Mouse (Mus musculus): Measurements from ENCODE around the gene Srpk2.
"Not testable (repeated sequence)": the region's sequence is repeated elsewhere in the genome, so short reads cannot be mapped to it uniquely, and the experiment has no call there.

Srpk2 gene

DNA sequence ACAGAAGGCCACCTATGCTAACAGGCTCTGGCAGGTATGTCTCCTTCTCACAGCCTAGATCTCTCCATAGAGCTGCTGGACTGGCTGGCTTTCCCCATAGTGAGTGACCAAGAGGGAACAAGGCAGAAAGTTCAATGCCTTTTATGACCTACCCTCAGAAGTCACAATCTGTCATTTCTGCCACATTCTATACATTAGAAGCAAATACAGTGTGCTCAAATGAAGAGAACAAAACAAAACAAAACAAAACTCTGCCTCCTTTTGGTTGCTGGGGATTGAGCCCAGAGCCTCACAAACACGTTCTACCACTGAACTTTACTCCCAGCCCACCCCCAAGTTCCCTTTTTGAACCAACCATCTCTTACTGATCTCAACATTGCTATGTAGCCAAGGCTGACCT is at the start of gene Srpk2:
Gene Srpk2 (minus strand): TSS at position 101 of the 400 bp plus-strand sequence.
- DNase-seq (ENCODE audit: low spot score): no peak

DNA sequence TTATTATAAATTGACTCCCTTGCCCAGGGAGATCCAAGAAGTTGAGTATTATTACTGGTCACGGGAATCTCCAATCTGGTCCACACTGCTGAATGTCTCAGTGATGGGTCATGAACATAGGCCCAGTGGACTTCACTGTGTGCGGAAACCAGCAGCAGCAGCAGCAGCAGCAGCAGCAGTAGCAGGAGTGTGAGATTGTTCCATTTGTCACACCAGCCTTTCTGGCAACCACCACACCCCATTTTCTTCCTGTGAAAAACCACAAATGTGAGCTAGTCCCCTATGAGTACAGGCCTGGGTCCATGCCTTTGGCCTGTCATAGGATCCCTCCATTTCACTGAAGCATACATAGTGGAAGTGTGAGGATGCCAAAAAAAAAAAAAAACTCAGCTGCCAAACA is 37.5 kb upstream of the Srpk2 start:
- no peak for DNase-seq (ENCODE audit: low spot score)

DNA sequence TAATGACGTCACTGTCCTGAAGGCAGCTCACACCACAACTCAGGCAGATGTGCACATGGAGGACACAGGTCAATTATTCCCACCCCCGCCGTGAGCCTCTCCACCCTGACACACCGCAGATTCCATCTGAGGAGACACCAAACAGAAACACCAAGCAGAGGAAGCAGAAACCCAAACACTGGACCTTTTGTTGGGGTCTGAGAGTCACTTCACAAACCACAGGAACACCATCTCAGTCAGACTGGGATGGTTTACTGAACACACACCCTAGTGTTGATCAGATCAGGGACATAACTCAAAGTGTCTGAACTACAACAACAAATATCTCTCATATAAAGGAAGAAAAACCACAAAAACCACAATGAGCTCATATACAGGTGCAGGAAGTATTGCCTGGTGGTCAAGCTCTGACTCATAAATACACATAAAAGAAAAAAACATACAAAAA is 34.5 kb upstream of the Srpk2 start:
- DNase-seq (ENCODE audit: low spot score): no peak

DNA sequence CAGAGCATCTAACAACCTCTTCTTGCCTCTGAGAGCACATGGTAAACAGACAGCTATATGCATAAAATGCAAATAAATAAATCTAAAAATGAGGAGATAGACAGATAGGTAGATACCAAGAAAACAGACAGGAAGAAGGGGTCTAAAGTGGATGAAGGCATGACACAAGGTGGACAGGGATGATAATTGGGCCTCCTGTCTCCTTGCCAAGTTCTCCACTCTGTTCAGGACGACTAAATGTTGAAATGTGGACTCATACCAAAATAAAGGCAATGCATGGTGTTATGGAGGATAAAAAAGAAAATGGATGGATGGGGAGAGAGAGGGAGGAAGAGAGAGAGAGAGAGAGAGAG is 33.7 kb upstream of the Srpk2 start:
- DNase-seq (ENCODE audit: low spot score): no peak

DNA sequence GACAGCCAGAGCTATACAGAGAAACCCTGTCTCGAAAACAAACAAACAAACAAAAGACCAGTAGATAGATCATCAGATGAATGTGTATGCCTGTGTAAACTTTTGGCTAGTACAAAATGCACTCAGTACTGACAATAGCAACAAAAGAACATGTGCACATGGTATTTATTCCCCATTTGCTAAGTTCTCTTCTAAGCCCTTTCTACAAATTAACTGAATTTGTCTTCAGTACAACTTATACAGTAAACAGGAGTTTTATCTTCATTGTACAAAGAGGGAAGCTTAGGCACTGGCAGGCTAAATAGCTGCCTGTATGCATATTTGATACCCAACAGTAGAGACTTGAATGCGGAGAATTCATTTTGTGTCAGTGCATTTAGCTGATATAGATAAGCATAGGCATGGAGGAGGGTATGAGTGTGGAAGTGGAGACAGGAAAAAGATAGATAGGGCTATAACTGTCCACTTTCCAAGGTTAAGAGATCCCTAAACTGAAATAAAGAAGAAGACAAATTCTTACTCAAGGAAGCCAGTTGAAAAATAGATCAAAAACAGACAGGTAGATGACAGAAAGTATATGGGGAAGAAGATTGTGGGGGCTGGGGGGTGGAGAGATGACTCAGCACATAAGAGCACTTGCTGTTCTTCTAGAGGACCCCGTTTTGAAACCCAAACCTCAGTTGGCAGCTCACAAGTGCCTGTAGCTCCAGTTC is 33.2 kb upstream of the Srpk2 start:
- DNase-seq (ENCODE audit: low spot score): no peak

DNA sequence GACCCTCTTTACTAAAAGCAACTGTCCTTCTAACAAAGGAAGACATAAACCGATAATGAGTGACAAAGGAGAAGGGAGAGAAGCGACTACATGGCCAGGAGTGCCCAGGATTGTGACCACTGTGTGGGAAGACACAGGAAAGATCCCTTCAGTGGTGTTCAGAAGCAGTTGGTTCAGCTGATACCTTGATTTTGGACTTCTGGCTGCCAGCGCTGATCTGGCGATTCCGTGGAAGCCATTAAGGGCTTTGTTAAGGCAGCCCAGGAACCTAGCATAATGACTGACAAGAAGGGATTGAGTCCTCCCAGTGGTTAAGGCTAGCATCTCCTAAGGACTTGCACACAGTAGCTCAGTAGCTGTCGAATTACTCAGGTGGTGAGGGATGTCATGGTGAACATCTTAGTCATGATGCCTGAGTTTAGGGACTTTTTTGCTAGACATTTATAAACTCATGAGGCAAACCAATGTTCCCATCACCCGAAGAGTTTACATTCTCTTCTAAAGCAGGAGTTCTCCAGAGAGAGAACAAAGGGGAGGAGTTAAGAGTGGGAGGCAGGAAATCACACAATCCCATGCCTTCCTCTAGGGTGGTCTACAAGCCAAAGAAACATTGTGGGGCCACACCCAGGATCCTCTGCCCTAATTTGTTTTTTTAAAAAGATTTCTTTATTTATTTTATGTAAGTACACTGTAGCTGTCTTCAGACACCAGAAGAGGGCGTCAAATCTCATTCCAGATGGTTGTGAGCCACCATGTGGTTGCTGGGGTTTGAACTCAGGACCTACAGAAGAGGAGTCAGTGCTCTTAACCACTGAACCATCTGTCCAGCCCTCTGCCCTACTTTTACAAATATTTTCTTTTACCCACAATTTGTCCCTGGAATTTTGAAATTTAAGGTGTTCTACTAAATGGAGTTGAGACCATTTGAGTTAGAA is 29.3 kb upstream of the Srpk2 start:
- no peak for DNase-seq (ENCODE audit: low spot score)

DNA sequence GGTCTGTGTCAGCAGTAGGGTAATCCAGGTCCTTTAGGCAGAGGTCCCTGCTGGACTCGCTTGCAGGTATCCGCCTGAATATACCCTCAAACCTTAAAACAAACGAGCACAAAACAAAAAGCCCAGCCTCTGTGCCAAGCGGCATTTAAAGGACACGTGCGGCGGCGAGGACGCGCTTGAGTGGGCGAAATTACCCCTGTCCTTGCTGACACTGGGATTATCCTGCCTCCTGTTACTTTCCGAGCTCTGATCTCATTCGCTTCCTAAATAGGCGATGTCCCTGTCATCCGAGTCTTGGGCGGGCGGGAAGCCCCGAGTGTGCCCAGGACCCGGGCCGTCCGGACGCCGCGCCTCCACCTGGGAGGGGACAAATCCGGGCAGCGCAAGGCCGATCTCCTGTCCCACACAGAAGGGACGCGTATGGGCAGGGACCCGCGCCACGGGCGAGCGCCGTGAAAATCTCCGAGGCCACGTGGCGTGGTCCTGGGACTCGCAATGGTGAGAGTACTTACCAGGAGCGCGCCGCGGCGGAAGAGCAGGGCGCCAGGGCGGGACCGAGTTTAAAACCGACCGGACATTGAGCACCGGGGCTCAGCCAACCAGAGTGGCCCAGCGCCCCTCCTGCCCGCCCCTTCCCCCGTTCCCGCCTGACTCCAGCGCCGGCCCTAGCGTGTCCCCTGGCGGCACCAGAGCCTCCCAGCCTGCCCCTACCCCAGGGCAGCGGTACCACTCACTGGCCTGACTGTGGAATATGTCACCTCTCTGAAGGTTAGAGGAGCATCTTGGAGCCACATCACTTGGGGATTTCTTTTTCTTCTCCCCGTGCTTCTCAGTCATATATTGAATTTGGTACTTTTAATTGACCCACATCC is 27.9 kb upstream of the Srpk2 start:
- DNase-seq (ENCODE audit: low spot score): peak; percentile 60

DNA sequence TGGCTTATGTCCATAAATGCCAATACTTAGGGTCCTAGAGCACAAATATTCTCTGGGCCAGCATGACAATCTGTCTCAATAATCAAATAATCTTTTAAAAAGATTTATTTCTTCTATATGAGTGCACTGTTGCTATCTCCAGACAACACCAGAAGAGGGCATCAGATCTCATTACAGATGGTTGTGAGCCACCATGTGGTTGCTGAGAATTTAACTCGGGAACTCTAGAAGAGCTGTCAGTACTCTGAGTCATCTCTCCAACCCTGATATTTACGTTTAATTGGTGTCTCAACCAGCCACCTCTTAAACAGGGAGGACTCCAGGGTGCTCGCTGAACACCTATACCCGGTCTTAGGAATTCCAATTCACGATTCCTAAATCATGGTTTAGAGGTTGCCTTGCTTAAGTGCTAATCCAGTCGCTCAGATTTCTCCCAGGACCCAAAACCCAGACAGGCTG is 27.3 kb upstream of the Srpk2 start:
- peak; percentile 30 for DNase-seq (ENCODE audit: low spot score)

DNA sequence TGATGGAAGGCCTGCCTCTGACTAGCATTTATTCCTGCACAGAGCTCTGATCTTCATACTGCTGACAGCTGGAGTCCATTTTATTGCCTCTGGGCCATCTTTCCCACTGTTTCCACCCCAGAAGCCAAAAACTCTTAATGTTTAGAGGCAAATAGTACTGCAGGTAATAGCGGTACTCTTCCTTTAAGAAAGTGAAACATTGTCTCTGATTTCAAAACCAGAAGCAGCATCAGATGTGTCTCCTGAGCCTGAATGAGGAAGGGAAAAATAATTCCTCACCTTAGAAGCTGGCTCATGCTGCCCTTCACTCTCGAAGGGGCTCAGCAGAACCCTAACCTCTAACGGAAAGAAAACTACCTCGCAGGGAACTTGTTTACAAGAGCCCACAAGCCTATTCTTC is 26.8 kb upstream of the Srpk2 start:
- no peak for DNase-seq (ENCODE audit: low spot score)

DNA sequence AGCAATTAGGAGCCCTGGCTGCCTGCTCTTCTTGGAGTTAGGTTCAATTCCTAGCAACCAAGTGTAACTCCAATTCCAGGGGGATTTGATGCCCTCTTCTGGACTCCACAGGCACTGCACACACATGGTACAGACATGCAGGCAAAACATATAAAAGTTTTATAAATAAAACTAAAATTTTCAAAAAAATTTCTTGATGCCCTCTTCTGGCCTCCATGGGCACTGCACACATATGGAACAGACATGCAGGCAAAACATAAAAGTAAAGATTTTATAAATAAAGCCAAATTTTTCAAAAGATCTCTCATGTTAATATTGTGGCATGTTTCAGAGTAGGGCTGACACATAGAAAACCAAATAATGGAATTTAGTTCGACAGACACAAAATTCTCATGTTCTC is 25.2 kb upstream of the Srpk2 start:
- DNase-seq (ENCODE audit: low spot score): no peak

DNA sequence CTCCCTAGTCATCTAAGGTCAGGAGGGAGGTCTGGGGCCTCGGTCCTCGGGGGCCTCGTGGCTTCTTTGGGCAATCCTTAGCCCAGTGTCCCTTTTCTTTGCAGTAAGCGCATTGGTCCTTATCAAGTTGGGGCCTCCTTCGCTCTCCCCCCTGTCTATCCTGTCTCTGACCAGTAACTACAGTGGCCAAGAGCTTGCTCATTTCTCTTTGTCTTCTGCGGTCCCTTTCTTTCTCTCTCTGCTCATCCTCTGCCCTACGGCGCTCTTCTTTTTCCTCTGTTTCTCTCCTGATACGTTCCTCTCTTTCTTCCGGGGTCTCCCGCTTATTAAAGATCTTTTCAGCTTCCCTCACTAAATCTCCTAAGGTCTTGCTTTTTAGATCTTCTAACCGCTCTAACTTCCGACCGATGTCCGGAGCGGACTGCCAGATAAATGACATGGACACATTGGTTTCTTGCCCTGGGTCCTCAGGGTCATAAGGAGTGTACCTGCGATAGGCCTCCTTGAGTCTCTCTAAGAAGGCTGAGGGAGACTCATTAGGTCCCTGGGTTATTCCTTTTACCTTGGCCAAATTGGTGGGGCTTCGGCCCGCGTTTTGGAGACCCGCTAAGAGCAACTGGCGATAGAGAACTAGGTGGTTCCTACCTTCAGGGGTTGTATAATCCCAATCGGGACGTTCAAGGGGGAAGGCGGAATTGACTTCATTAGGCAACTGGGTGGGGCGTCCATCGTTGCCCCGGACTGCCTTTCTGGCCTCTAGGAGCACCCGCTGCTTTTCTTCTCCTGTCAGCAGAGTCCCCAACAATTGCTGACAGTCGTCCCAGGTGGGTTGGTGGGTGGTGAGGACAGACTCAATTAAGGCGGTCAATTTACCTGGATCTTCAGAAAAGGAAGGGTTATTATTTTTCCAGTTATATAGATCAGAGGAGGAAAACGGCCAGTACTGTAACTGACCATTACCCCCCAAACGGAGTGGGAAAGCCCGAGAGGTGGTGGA is 22.5 kb upstream of the Srpk2 start:
- not testable (repeated sequence) for DNase-seq (ENCODE audit: low spot score)

DNA sequence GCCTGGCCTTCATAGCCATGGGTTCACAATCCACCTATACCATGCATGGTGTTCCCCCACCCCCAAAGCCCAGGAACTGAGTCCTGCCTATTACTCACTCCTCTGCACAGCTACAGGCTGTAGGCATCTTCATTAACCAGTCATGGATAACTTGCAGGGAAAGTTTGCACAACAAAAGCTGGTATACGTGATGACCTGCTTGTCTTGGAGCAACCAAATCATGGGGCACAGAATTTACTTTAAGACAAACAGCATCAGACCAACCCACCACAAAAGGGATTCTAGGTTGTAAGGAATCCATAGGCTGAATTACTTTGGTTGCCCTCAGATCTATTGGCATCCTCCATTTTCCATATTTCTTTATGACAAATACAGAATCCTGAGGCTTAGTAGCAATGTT is 13.0 kb upstream of the Srpk2 start:
- DNase-seq (ENCODE audit: low spot score): no peak

DNA sequence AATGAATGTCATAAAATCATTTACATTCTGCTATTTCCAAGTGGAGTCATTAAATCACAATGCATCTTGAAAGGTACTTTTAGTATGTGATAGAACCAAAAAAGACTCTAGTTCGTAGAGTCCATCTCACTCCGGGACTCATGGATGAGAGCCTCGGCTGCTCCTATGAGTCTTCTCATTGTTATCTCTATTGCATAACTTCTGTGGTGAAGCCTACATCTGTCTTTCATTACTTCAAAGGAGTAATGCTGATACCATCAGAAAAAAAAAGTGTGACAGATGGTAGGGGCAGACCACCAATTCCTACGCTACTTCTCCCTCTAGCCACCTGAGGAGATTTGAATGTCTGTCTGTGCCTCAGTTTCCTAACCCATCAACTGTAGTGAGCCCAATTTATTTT is 986 bp downstream of the Srpk2 start:
- DNase-seq (ENCODE audit: low spot score): no peak

DNA sequence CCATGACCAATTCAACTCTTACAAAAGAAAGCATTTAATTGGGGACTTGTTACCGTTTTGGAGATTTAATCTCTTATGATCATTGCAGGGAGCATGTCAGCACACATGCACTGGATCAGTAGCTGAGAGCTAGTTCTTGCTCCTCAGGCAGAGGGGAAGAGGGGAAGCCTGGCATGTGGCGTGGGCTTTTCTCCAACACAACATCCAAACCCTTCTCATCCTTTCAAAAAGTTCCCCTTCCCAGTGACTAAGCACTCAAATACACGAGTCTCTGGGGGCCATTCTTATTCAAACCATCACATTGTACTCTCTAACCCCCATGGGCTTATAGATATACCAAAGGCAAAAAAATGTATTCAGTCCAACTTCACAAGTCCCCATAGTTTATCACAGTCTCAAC is 5.4 kb downstream of the Srpk2 start:
- no peak for DNase-seq (ENCODE audit: low spot score)

DNA sequence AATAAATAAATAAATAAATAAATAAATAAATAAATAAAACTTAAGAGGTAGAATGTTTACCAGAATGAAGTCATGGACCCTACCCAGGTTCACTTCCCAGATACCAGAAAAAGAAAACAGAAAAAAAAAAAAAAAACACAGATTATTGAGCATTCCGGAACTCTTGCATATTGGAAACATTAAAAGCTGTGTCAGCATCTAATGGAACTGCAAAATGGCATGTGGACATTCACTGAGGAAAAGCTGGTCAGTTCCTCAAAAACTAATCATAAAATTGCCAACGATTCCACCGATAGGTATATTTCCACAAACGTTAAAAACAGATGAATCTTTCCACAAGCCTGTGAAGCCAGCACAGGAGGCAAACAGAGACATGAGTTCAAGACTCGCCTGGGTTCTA is 6.5 kb downstream of the Srpk2 start:
- no peak for DNase-seq (ENCODE audit: low spot score)

DNA sequence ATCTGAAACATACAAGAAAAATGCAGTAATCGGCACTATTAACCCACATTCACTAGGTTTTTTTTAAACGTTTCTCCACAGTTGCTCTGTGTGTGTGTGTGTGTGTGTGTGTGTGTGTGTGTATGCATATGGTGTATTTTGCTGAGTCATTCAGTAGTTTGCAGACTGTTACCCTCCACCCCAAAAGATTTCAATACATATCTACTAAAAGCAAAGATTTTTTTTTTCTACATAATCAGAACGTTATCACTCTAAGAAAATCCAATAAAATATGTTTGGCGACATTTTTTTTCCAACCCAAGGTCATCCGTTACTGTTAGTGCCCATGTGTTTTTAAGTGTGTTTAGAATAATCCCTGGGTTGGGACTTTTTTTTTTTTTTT is 7.4 kb downstream of the Srpk2 start:
- DNase-seq (ENCODE audit: low spot score): no peak

DNA sequence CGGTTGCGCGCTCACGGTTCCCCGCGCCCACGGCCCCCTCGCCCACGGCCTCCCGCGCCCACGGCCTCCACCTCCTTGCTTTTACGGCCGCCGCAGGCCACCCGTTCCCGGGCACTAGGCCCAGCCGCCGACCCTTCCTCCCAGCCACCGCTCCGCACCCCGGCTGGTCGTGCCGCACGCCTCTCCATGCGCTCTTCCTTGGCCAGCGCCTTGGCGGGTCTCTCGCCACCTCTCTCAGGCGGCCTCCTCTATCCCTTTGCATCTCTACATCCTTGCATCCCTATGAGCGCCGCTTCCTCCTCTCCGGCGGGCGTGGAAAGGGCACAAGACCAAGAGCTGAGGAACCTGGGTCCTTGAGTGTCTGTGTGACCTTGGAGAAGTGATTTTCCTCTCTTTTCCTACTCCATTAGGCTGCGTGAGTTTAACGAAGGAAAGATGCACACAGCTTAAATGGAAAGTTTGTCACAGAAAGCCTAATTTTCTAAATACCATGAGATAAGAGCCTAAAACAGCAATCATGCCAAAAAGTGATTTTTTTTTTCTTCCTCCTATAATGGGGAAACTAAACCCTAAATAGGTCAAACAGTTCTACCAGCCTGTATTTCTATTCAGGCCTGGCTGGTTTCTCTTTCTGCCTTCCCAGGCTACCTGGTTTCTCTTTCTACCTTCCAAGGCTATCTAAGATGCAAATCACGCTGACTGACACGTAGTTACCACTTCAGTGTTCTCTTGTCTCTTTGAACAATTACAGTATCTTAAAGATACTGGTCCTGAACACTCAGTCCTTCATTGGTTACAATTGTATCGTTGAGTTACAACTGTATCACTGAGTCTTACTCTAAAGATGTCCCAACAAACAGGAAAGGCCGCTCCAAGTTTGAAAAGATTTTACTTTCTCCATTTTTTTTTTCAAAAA is 8.0 kb downstream of the Srpk2 start:
- no peak for DNase-seq (ENCODE audit: low spot score)

DNA sequence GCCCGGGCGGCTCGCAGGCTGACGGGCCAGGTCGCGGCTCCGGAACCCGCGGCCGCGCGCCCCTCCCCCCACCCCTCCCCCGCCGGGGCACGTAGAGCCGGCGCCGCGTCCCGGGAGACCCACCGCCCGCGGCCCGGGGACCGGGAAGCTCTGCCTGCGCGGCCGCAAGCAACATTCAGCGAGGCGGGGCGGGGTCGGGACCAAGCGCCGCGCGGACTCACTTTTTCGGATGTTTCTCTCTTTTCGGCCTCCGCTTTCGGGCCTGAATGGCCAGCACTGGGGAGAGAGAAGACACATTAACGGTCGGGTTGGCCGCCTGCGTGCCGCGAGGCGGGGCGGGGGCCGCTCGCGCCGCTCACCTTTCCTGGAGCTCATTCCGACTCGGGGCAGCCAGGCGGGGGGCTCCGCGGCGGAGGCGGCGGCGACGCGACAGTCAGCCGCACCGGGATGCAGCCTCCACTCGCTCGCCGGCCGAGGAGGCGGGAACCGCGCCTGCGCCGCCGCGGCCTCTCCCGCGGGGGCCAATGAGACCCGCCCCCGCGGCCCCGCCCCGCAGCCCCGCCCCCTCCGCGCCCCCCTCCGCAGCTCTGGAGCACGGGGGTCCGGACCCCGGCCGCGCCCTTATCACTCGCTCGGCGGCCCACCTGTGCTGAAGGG is 8.8 kb downstream of the Srpk2 start:
- peak; percentile 55 for DNase-seq (ENCODE audit: low spot score)

DNA sequence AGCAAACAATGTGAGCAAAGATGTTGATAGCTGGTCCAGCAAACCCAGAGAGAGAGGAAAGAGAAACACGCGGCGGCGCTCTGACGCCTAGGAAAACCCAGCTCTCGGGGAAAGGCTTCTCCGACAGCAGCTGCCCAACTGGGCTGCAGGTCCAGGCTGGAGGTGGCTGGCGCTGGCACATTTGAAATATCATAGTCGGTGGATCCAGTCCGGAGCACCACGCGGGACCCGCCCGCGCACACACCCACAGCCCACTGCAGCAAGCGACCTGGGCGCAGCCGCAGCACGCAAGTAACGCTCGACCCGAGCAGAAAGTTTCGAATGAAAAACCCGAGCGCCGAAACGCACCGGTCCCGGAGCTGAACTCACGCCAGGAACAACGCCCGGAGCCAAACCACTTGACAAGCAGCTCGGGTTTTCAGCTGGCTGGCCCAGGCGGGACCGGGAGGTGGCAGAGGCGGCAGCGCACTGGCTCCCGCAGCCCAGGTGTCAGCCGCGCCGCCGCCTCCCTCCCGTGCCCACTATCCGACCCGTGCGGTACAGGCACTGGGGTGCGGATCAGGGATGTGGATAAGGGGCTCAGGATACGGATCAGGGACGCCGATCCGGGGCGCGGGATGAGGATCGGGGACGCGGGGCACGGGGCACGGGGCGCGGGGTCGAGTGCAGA is 9.5 kb downstream of the Srpk2 start:
- DNase-seq (ENCODE audit: low spot score): peak; percentile 79
